Mouse (Mus musculus) heart, adult 11 months (tissue): Measurements from ENCODE around the gene Gm20388.
A peak's percentile ranks its signal among the peaks of the same experiment; 100 is the strongest.

Experiments used
- DNase-seq: peaks from one replicate; pipeline ENCODE4 v3.0.0; 2022

Gm20388 gene

DNA sequence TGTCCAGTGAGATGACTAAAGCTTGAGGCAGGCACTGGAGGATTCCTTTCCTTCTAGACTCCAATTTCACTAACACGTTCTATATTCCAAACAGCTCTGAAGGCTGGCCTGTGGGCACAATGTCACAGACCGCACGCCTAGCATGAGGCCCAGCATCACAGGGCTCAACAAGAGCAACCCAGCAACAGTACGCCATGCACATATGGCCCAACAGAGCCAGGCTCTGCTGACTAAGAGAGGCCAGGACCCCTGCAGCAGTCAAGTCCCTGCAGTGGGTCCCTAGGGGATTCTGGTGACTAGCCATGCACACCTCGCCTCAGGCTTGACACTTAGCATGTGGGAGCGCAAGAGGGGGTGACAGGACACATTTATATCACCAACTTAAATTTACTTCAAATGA, 1910.2 kb downstream of the Gm20388 start:
- peak; percentile 80 for DNase-seq

GRCm38 (mm10) chr8:121821320-121821719, 1910.7 kb downstream of the Gm20388 start:
- peak; percentile 69 for DNase-seq

GRCm38 (mm10) chr8:121821770-121822169, 1911.1 kb downstream of the Gm20388 start:
- no peak for DNase-seq

DNA sequence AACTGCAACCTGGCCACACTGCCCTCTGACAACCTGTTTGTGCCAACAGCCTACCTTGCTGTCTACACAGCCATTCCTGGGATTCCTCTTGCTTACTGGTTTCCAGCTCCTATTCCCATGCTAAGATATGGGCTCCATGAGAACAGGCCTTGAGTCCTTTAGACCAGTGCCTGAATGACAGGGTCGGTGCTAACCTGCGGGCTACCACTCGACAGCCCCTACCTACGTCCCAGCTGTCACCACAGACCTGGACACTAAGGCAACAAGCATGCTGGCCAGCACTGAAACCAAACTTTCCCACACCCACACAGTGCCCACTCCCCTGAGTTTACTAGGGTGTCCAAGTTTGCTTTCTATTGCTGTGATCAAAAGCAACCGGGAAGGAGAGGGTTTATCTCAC, 1917.1 kb downstream of the Gm20388 start:
- DNase-seq, result peak; percentile 67

DNA sequence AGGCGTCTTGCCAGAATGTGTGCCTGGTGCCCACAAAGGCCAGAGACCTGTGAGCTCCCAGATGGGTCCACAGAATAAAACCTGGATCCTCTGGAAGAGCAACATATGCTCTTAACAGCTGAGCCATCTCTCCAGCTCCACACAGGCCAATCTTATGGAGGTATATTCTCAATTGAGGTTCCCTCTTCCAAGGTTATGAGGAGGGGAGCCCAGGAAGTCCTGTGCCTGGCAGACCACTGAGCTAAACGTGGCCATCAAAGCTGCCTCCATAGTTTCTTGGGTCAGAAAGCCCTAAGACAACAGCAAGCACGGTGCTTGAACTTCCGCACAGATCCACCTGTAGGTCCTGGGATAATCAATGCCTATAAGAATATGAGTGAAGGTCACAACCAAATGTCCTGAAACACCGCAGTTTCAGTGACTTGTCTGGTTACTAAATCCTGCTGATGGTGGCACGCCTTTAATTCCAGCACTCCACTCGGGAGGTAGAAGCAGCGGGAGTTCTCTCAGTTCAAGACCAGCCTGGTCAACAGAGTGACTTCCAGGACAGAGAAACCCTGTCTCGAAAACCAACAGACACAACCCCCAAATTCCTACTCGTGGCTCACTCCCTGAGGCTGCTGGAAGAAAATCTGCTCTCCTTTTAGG, 1917.9 kb downstream of the Gm20388 start:
- peak; percentile 65 for DNase-seq

GRCm38 (mm10) chr8:121829048-121829776, 1918.6 kb downstream of the Gm20388 start, which contains the start of gene Klhdc4:
Klhdc4 (minus strand) TSS chr8:121829569.
- DNase-seq, result peak; percentile 97

DNA sequence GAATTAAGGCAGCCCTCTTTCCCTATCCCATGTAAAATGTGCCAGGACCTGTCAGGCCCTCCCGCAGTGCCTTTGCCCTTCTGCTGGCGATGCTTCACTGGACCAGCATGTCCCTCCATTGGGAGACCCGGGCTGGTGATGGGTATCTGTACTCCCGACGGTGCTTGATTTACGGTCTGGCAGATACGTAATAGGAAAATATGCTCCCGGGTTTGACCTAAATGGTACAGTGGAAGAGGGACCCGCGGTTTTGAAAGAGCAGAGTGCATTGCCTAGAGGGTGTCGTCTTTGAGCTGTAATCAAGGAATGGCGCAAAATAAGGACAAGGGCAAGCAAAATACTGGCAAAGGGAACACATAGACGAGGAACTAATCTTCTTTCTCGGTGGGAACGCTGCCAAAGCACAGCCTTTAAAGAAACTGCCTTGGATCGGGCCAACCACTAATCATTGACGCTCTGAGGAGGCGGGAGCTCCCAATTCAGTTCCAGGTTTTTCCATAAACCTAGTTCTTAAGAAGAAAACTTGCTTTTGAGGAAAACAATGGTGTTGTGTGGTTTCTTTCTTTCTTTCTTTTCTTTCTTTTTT, 1919.2 kb downstream of the Gm20388 start:
- DNase-seq, result peak; percentile 96

GRCm38 (mm10) chr8:121832061-121832460, 1921.4 kb downstream of the Gm20388 start:
- no peak for DNase-seq

GRCm38 (mm10) chr8:121832503-121832902, 1921.9 kb downstream of the Gm20388 start:
- peak; percentile 91 for DNase-seq

DNA sequence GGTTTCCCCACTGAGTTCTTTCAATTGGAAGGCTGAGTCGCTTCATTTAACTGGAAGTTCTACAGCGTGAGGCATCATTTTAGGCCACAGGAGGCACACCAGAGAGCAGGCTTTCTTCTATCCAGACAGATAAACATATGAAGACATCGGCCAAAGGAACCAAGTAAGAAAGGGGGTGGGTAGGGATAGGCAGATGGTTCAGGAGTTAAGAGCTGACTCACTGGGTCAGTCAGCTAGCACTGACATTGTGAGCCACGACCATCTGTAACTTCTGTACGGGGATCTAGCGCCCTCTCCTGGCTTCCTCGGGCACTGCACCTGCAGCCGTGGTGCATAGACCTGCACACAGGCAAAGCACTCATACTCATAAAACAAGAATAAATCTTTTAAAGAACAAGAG, 1930.6 kb downstream of the Gm20388 start:
- DNase-seq, result peak; percentile 78

- peak; percentile 85 for DNase-seq
These were observed 1931.7 kb downstream of the Gm20388 start for GRCm38 (mm10) chr8:121842064-121842955.

DNA sequence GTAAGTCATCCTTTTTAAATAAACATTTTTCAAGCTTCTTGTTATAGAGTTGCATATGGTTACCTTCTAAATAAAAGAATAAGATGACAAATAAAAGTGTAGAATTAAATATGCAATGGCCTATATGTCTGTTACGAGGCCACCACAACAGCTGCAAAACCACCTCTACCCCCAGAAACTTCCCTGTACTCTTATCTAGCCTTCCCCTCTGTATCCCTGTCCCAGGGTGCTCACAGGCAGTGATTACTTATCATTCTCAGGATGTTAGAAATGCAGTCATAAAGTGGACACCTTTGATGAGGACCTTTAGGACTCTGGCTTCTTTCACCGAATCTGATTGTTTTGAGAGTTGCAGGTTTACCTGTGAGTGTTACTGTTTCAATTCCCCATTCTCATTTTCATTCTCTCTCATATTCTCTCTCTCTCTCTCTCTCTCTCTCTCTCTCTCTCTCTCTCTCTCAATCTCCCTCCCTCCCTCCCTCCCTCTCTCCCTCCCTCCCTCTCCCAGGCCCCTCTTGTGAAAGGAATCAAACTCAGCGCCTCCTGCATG, 1932.6 kb downstream of the Gm20388 start:
- DNase-seq, result peak; percentile 9

DNA sequence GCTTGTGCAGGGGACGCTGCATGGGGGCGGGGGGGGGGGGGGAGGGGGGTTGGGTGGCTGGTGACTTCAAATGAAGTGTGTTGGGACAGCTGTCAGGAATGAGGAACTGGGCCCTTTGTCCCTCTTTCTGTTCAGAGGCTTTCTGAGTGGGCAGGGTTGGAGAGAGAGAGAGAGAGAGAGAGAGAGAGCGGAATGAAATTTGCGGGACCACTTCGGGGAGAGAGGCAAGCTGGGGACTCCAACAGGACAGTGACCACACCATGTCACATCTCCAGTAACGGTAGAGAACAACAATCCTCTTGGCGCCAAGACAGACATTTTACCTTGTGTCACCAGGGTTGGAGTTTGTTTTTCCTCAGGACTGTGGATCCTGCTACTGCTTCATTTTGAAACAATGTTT, 1934.1 kb downstream of the Gm20388 start:
- DNase-seq, result peak; percentile 49

GRCm38 (mm10) chr8:121846815-121847214, 1936.2 kb downstream of the Gm20388 start:
- DNase-seq, result peak; percentile 50

- peak; percentile 50 for DNase-seq
These were observed 1936.7 kb downstream of the Gm20388 start for GRCm38 (mm10) chr8:121847261-121847822.

DNA sequence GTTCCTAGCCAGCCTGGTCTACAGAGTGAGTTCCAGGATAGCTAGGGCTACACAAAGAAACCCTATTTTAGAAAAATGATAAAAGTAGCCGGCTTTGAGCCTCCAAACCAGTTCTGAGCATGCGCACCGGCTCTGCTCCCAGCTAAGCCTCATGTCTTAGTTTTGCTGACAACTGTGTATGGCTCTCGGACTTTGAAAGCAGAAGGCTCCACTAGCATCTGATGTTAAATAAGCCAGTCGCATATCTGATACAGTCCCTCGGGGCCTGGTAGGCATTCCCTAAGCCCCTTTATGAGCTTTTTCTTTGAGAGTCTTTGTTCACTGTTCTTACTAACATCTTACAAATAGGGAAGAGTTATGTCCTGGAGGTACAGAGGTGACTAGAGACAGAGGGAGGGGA, 1937.3 kb downstream of the Gm20388 start:
- no peak for DNase-seq

GRCm38 (mm10) chr8:121848495-121848894, 1937.9 kb downstream of the Gm20388 start:
- DNase-seq, result peak; percentile 86

DNA sequence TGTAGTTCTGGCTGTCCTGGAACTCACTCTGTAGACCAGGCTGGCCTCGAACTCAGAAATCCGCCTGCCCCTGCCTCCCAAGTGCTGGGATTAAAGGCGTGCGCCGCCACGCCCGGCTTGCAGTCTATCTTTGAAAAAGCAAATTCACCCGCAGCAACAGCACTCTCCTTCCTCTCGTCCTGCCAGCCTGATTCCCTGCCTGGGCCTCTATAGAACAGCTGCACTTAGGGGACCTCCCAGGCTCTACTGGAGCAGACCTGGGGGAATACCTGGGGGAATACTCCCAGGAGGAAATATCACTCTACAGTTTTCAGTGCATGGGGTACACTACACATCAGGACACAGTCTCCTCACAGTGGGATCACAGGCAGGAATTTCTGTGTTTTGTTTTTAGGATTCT, 1938.7 kb downstream of the Gm20388 start:
- peak; percentile 52 for DNase-seq

- DNase-seq, result peak; percentile 94
These were observed 1939.4 kb downstream of the Gm20388 start for GRCm38 (mm10) chr8:121850018-121850417.

DNA sequence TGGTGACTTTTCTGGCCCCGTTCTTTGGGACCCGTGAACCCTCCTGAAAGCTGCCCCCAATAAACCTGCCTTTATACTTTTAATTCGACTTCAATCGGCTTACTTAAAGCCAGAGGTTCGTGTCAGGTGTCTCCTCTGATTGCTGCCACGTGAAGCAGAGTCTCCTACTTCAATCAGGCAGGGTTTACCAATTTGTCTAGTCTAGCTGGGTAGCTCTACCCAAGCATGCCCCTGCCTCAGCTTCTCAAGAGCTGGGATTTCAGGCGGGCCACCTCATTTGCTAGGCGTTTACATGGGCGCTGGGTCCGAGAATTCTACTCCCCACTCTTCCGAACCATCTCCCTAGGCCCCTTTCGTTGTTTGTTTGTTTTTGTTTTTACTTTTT, 1939.8 kb downstream of the Gm20388 start:
- DNase-seq, result no peak

- peak; percentile 99 for DNase-seq
These were observed 1940.3 kb downstream of the Gm20388 start for GRCm38 (mm10) chr8:121850821-121851470.

GRCm38 (mm10) chr8:121851716-121852115, 1941.1 kb downstream of the Gm20388 start:
- no peak for DNase-seq
